Mouse (Mus musculus) gastrocnemius, adult 8-10 months (tissue): ENCODE measurements around the gene Syne1. TPM values are rescaled to one million over a fixed set of nuclear protein-coding genes. Genes with fewer than 3 reads are reported as not detected.
"Not testable (repeated sequence)": the region's sequence is repeated elsewhere in the genome, so short reads cannot be mapped to it uniquely, and the experiment has no call there.

Experiments
- DNase-seq, 2 experiments: peaks; one replicate each; pipeline ENCODE4 v3.0.0; 2022; ENCODE audit warnings: low spot score in 2 of 2
- total RNA-seq, 4 experiments: library from RNA; stranded (reverse); gene quantifications; 2 replicates each; pipeline ENCODE4 v1.2.4; 2022

Gene Syne1
- total RNA-seq, 4 experiments from 2014 or later = 46.7 to 73.1 (median 66.3) TPM

GRCm38 (mm10) chr10:5520695-5521094 is 30.6 kb downstream of the Syne1 start:
- no peak for DNase-seq

DNA sequence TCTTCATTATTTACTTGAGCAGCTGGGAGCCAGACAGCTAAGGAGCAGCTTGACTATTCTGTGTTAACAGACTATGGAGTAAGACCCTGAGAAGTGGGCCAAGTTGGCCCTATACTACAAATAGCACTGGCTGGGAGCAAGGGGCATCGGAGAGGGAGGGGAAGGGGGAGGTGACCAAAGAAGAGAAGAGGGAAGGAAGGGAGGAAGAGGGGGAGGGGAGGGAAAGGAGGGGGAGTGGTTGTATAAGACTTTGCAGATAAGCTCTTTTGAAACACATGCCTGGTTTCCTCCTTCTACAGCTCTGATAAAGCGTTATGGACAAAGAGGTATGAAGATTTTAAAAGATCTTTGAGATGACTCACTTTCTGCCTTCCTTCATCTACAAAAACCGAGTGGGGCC is 36.0 kb downstream of the Syne1 start:
- no peak for DNase-seq

- no peak for DNase-seq
Observed at GRCm38 (mm10) chr10:5514134-5514533, 37.1 kb downstream of the Syne1 start.

DNA sequence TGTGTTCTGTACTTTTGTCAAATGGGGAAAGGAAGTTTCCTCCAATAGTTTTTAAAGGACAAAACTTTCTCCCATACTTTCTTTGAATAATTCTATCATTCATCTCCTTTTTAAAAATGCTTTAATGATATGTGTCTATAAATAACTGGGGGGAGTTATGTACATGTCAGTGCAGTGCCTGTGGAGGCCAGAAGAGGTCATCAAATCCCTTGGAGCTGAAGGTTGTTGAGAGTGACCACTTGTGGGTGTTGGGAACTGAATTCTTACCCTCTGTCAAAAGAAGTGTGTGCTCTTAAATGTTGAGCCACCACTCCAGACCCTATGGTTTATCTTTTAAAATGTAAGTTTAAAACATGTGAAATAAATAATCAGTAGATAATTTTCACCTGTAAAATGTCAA is 39.0 kb downstream of the Syne1 start:
- no peak for DNase-seq

DNA sequence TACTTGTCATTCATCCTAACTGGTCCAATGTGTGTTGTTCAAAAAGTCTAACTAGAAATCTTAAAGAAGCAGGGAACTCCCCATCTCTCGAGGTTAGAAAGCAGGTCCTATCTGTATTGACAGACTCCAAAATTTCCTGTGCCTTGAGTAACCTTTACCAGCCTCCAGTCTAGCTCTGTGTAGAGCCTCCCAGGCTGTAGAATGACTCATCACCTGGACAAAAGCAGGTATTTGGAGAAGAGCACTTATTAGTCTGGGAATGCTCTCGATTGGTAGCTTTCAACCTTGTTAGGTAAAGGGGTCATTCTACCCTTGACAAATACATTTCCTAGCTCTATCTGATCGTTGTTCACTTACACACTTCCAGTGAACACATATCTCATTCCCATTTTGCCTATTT is 39.9 kb downstream of the Syne1 start:
- no peak for DNase-seq

GRCm38 (mm10) chr10:5507478-5507877 is 43.8 kb downstream of the Syne1 start:
- DNase-seq = no peak

DNA sequence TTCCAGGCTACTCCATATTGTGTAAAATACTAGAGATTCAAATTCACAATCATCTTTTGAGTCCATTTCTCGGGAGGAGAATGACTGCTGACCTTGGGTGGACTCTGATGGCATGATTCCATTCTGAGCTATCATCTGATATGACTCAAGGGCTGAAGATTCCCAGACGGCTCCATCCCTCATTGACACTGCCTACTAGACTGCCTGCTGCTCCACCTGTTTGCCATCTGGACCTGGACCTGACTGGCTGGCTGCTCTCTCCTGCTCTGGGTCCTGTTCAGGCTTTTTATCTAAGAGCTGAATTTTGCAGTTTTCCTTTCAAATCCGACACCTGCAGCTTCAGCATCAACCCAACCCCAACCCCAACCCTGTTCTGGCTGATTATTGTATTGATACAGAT is 46.5 kb downstream of the Syne1 start:
- DNase-seq = no peak

GRCm38 (mm10) chr10:5503909-5504308 is 47.4 kb downstream of the Syne1 start:
- DNase-seq = no peak

GRCm38 (mm10) chr10:5499684-5500369 is 51.5 kb downstream of the Syne1 start:
- not testable (repeated sequence) for DNase-seq

- DNase-seq = no peak
Observed at GRCm38 (mm10) chr10:5497859-5498258, 53.4 kb downstream of the Syne1 start.

DNA sequence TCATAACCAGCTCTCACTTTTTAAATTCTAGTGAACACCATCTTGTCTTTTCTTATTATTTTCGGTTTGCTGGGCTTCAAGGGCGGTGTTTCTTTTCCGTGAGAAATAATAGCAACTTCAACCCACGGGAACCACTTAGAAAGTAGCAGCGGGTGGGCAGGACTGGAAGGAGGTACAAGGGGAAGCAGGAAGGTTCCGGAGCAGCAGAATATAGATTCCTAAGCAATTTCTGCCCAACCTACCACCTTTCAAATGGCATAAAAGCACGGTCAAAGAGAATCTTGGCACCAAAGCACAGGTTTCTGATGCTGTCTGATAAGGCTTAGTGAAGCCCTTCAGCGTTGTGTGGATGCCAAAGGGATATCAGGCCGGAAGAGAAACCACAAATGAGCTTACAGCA is 60.2 kb downstream of the Syne1 start:
- no peak for DNase-seq

GRCm38 (mm10) chr10:5490029-5490428 is 61.3 kb downstream of the Syne1 start:
- DNase-seq = no peak

GRCm38 (mm10) chr10:5488097-5488496 is 63.2 kb downstream of the Syne1 start:
- DNase-seq = no peak

- DNase-seq = no peak
Observed at GRCm38 (mm10) chr10:5480552-5481550, 70.4 kb downstream of the Syne1 start.

DNA sequence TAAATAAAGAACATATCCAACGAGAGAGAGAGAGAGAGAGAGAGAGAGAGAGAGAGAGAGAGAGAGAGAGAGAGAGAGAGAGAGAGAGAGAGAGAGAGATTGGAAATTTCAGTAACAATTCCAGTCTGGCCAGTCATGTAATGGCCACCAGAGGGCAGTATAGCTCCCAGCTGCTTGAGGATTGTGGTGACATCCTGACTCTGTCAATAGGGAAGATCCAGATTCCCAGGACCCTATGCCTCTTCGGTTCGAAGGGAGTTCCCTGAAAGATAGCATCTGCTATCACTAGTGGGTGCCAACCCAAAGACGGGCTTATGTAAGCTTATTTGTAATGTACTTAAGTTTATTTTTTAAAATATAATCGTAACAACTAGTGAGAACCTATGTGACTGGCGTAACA is 71.2 kb downstream of the Syne1 start:
- no peak for DNase-seq

DNA sequence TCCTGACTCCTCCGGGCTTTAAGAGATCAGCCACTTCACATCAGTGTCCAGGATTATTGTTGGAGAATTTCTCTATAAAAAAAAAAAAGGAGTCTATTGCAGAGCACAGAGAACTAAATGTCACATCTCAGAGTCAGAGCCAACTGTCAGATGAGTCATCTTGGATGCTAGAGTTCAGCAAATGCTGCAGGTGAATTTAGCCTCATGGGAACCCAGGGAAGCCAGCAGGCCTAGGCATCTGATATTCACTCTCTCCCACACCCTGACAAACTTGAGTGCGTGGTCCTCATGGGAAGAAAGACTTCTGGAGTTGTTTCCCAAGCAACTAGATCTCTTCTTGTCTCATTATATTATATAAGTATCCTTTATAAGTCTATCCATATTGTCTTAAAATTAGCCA is 82.6 kb downstream of the Syne1 start:
- no peak for DNase-seq

DNA sequence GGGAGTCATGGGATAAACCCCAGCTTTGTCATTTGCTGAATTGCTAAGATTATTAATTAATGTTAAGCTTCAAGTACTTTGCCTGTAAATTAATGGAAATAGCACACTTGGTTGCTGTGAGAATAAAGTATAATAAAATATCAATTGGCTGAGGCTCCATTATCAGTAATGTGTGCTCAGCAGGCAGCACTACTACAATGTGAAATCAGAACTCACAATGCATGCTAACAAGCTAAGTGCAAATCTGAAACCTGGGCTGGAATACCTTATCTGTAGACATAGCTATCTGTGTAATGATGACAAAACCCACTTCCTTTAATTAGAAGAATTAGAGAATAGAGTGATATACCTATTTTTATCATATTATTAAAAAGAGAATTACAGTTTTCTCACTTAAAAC is 97.5 kb downstream of the Syne1 start:
- no peak for DNase-seq

DNA sequence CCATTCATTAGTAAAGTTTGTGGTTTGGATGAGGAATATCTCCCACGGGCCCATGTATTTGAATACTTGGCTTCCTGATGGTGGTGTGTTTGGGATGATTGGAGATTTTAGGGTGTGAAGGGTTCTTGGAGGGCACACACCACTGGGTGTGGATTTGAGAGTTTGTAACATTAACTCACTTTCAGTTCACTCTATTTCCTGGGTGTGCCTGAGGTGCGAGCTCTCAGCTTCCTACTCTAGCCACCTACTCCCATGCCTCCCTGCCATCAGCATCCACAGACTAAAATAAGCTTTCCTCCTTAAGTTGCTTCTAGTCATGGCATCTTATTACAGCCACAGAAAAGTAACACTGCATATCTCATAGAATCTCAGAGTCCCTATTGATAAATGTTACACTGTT is 101.3 kb downstream of the Syne1 start:
- no peak for DNase-seq

GRCm38 (mm10) chr10:5447950-5448716 is 103.1 kb downstream of the Syne1 start:
- DNase-seq = no peak

DNA sequence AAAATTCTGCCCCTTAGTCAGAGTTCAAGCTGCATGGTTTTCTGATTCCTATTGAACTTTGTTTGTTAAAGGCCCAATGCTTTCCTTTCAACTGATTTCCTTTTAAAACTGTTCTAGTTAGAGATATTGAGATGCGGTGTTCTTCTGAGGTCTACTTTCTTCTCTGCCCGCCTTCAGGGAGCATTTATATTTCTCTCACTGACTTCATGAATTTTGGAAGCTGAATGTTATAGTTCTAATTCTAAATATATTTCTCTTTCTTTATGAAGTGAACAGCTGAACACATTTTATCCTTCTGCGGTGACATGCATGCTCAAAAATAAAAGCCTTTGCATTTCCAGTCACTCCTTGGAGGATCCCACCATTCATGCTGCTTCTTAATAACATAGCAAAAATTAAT is 106.0 kb downstream of the Syne1 start:
- no peak for DNase-seq

GRCm38 (mm10) chr10:5443020-5443419 is 108.3 kb downstream of the Syne1 start:
- DNase-seq = no peak
